Comparison of ENCODE assay signal across 9 mouse cellular contexts in the genomic region with DNA sequence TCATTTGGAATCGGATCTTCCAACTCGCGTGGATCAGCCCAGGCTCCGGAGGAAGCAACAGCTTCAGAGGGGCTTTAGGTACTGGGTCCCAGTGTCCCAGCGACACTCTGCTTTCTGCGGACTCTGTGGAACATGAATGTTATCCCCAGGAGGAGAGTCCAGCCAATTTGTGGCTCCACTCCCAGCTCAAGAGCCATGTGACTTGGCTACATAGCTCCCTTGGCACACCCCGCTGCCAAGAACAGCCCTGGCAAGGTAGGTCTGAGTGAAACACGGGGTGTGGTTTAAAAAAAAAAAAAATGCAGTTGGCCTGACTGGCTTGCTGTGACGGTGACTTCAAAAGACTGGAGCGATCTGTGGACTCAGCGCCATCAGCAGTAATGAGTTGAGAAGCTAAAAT. TPM values are rescaled to one million over a fixed set of nuclear protein-coding genes. Genes with fewer than 3 reads are reported as not detected.
DNase-seq lines count a peak whose midpoint lies in the region; ATAC-seq and TF ChIP-seq lines count a peak whose summit lies in the region.
"Had no signal": no experiment of that assay in that cellular context is flagged by ENCODE, and none has a peak within 500 bp of the region (broad histone marks: within the 10 kb centered on the region; RNA-seq: fewer than 3 reads in every experiment).

No protein-coding gene starts in this region.

- H3K36me3 ChIP-seq in hindbrain, embryonic 14.5 days (replicated peaks; ENCODE audit: control insufficient read depth, insufficient read depth) = no peaks in the 10 kb centered on the region
- no peaks in the 10 kb centered on the region for H3K36me3 ChIP-seq in hindbrain, embryonic 11.5 days (ENCODE audit: control insufficient read depth, insufficient read depth, low read length)
- H3K36me3 ChIP-seq: embryonic facial prominence, embryonic 13.5 days had no signal

- peak; percentile 27; the same call in 1 of the 2 replicates for ATAC-seq in hindbrain, embryonic 14.5 days (ENCODE audit: low FRiP score)
- ATAC-seq in hindbrain, embryonic 11.5 days (ENCODE audit: low FRiP score) = no peak
- peak; percentile 44 for ATAC-seq in megakaryocyte progenitor cell, adult 5-6 weeks (replicated peaks; ENCODE audit: poor library complexity)

- H3K4me2 ChIP-seq in hindbrain, embryonic 14.5 days (replicated peaks) = no peak overlapping the region
- H3K4me2 ChIP-seq in hindbrain, embryonic 11.5 days (replicated peaks; ENCODE audit: low read depth, low read length) = no peak overlapping the region
- H3K4me2 ChIP-seq: embryonic facial prominence, embryonic 13.5 days had no signal

- H3K4me3 ChIP-seq in hindbrain, embryonic 14.5 days (replicated peaks; ENCODE audit: low read length) = no peak overlapping the region
- no peak overlapping the region for H3K4me3 ChIP-seq in hindbrain, embryonic 11.5 days (ENCODE audit: low read depth, low read length)
- H3K4me3 ChIP-seq: embryonic facial prominence, embryonic 13.5 days had no signal

- no peak for TF ChIP-seq CTCF in brain, embryonic 14.5 days (IDR thresholded peaks at IDR 0.05; ENCODE audit: borderline replicate concordance, extremely low read depth, insufficient read depth, insufficient read length)

- no peak overlapping the region for H3K27ac ChIP-seq in hindbrain, embryonic 14.5 days
- no peak overlapping the region for H3K27ac ChIP-seq in hindbrain, embryonic 11.5 days (ENCODE audit: low read depth, low read length)
- H3K27ac ChIP-seq: embryonic facial prominence, embryonic 13.5 days had no signal

- TF ChIP-seq POLR2A in brain, embryonic 14.5 days (IDR thresholded peaks at IDR 0.05; ENCODE audit: borderline replicate concordance, extremely low read depth, insufficient read depth, insufficient read length, poor library complexity, severe bottlenecking) = no peak

- no peaks in the 10 kb centered on the region for H3K4me1 ChIP-seq in hindbrain, embryonic 14.5 days (replicated peaks; ENCODE audit: control insufficient read depth, insufficient read depth, low read length)
- no peaks in the 10 kb centered on the region for H3K4me1 ChIP-seq in hindbrain, embryonic 11.5 days (replicated peaks; ENCODE audit: control insufficient read depth, insufficient read depth, low read length)
- H3K4me1 ChIP-seq: embryonic facial prominence, embryonic 13.5 days had no signal

- no peaks in the 10 kb centered on the region for H3K27me3 ChIP-seq in hindbrain, embryonic 14.5 days (ENCODE audit: control insufficient read depth, insufficient read depth, low read length)
- H3K27me3 ChIP-seq in hindbrain, embryonic 11.5 days (ENCODE audit: control insufficient read depth, insufficient read depth, low read length) = no peaks in the 10 kb centered on the region
- H3K27me3 ChIP-seq: embryonic facial prominence, embryonic 13.5 days had no signal

- no peaks in the 10 kb centered on the region for H3K9me3 ChIP-seq in hindbrain, embryonic 14.5 days (ENCODE audit: control insufficient read depth, low read length)
- H3K9me3 ChIP-seq in hindbrain, embryonic 11.5 days (ENCODE audit: control insufficient read depth, low read length) = no peaks in the 10 kb centered on the region
- H3K9me3 ChIP-seq: embryonic facial prominence, embryonic 13.5 days had no signal

- DNase-seq in hindbrain, embryonic 14.5 days (ENCODE audit: low spot score) = peak; percentile 57
- DNase-seq in hindbrain, embryonic 11.5 days (ENCODE audit: low spot score) = no peak
- peak; percentile 90 for DNase-seq in brain, embryonic 14.5 days (ENCODE audit: low read depth)
- DNase-seq in gastrocnemius, postnatal 25 days = peak; percentile 91
- DNase-seq in large intestine, adult 2 months (ENCODE audit: low read depth, low spot score) = peak; percentile 93
- DNase-seq in urinary bladder, postnatal 25 days (ENCODE audit: low spot score) = peak; percentile 59
- no peak for DNase-seq in embryo, embryonic 10 days (ENCODE audit: low spot score)

- H3K9ac ChIP-seq in hindbrain, embryonic 14.5 days = no peak overlapping the region
- no peak overlapping the region for H3K9ac ChIP-seq in hindbrain, embryonic 11.5 days (ENCODE audit: low read depth, low read length)
- H3K9ac ChIP-seq: embryonic facial prominence, embryonic 13.5 days had no signal

- 73% methylated on average over 11 of the region's 11 CpGs for WGBS in hindbrain, embryonic 14.5 days
- WGBS in hindbrain, embryonic 11.5 days = 85% methylated on average over 11 of the region's 11 CpGs
- 19% methylated on average over 11 of the region's 11 CpGs for WGBS in large intestine, adult 2 months

RNA-seq across cellular contexts. Expression of gene Arid1b, which starts 19.4 kb away (rescaled TPM):
- polyA plus RNA-seq in hindbrain, embryonic 14.5 days (2014; fragmentation: Nextera tagmentation; extraction: Ambion mirVana) = 18.8 and 20.5 TPM in 2 replicates
- polyA plus RNA-seq in hindbrain, embryonic 11.5 days (2014; fragmentation: Nextera tagmentation; extraction: Ambion mirVana) = 13.1 and 18.6 TPM in 2 replicates
- 22.0 and 41.6 TPM in 2 replicates for polyA plus RNA-seq in brain, embryonic 14.5 days (2012; rRNA removed)
- total RNA-seq in gastrocnemius, postnatal 25 days (2021) = 10 to 100 TPM; 29.2 to 29.7 TPM
- polyA plus RNA-seq in large intestine, adult 2 months (2012; rRNA removed) = 9.0 and 16.0 TPM in 2 replicates
- total RNA-seq in megakaryocyte progenitor cell, adult 5-6 weeks (2015) = 34.1 and 42.0 TPM in 2 replicates
- 20.6 and 23.6 TPM in 2 replicates for total RNA-seq in megakaryocyte progenitor cell, adult 5-6 weeks (2017)

Comparison
In these comparisons a context has a peak if more than half of its experiments do, and no peak if none do; other contexts are left out.
1. DNase-seq: peak in hindbrain, embryonic 14.5 days (single experiment), brain, embryonic 14.5 days (single experiment), gastrocnemius, postnatal 25 days (single experiment), large intestine, adult 2 months (single experiment) and urinary bladder, postnatal 25 days (single experiment); none in hindbrain, embryonic 11.5 days (single experiment) and embryo, embryonic 10 days (single experiment).